Mouse (Mus musculus) CH12.LX (cell line): ENCODE measurements at regions not wholly inside any gene's neighbourhood (a gene's known extent, or its start where the extent isn't known, plus 50 kb on each side); places are given as distances from the start of the nearest gene placed in this dataset.

Source experiments
- CHD2 ChIP-seq: IDR thresholded peaks from 2 replicates; pipeline ENCODE4 v1.6.1; 2011; ENCODE audit warnings: low read length, improper control_type of control experiment
- CTCF ChIP-seq, 2 experiments: IDR thresholded peaks in 1 of 2; conservative IDR thresholded peaks in 1 of 2; 2 replicates each; pipeline ENCODE4 v1.5.1; 2011 to 2012; ENCODE audit warnings: low read depth in 2 of 2, low read length in 2 of 2, improper control_type of control experiment in 1 of 2, inconsistent platforms in 1 of 2, mild to moderate bottlenecking in 1 of 2, moderate library complexity in 1 of 2
- E2F4 ChIP-seq: IDR thresholded peaks from 2 replicates; pipeline ENCODE4 v1.6.1; 2011; ENCODE audit warnings: low read depth, low read length, improper control_type of control experiment; ENCODE audit not compliant: insufficient replicate concordance
- ELF1 ChIP-seq: IDR thresholded peaks from 2 replicates; pipeline ENCODE4 v1.6.1; 2014; ENCODE audit warnings: low read depth, mild to moderate bottlenecking, inconsistent platforms, low read length, improper control_type of control experiment
- HCFC1 ChIP-seq: IDR thresholded peaks from 2 replicates; pipeline ENCODE4 v1.6.1; 2012; ENCODE audit warnings: low read depth, mild to moderate bottlenecking, inconsistent platforms, low read length, improper control_type of control experiment
- IRF4 ChIP-seq: IDR thresholded peaks from 2 replicates; pipeline ENCODE4 v1.6.1; 2014; ENCODE audit warnings: low read depth, mild to moderate bottlenecking, inconsistent platforms, low read length, improper control_type of control experiment
- MAX ChIP-seq: IDR thresholded peaks from 2 replicates; pipeline ENCODE4 v1.6.1; 2011; ENCODE audit warnings: low read length, improper control_type of control experiment
- MXI1 ChIP-seq: IDR thresholded peaks from 2 replicates; pipeline ENCODE4 v1.6.1; 2011; ENCODE audit warnings: mild to moderate bottlenecking, low read depth, low read length, improper control_type of control experiment
- POLR2A ChIP-seq: IDR thresholded peaks from 2 replicates; pipeline ENCODE4 v1.6.1; 2011; ENCODE audit warnings: low read depth, mild to moderate bottlenecking, improper control_type of control experiment, low read length
- RCOR1 ChIP-seq: conservative IDR thresholded peaks from 2 replicates; pipeline ENCODE4 v1.6.1; 2012; ENCODE audit warnings: low read depth, mild to moderate bottlenecking, inconsistent platforms, low read length, improper control_type of control experiment
- TCF12 ChIP-seq: IDR thresholded peaks from 2 replicates; pipeline ENCODE4 v1.6.1; 2014; ENCODE audit warnings: low read depth, mild to moderate bottlenecking, inconsistent platforms, low read length, improper control_type of control experiment
- UBTF ChIP-seq: IDR thresholded peaks from 2 replicates; pipeline ENCODE4 v1.6.1; 2012; ENCODE audit warnings: low read depth, mild to moderate bottlenecking, inconsistent platforms, low read length, improper control_type of control experiment, moderate library complexity
- ZKSCAN1 ChIP-seq: IDR thresholded peaks from 2 replicates; pipeline ENCODE4 v1.6.1; 2012; ENCODE audit warnings: low read depth, inconsistent platforms, low read length, improper control_type of control experiment, borderline replicate concordance

DNA sequence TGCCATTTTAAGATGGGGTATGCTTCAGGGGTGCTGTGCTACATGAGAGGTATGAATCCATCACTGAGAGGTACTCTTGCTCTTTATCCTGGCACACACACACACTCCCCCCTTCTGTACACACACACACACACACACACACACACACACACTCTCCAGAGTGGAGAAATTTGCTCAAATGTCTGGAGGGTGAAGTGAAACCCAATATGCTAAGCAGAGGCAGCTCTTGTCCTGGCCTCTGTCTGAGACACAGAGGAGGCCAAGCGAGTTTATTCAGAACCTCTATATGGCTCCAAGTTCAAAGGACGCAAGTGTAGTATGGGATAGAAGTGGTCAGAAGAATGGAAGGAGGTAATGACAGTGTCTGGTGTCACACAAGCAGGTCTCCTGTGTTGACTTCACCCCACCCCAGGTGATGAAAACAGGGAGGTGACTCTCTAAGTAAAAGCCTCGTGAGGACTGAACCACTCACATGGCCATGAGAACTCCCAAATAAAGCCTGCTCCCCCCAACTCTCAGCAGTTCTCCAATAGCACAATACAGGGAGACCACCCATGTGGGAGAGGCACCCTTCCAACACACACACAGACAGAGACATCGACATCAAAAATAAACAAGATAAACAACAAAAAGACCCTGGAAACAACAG lies 164.6 kb upstream of the Klf14 start:
- no peak for TF ChIP-seq CTCF (conservative IDR thresholded peaks at IDR 0.05 in 1 of 2, IDR thresholded peaks at IDR 0.05 in 1 of 2; ENCODE audit: low read depth in 2 of 2, low read length in 2 of 2)
- no peak for TF ChIP-seq HCFC1
- TF ChIP-seq E2F4, result no peak
- no peak; the same call in 1 of the 2 replicates for TF ChIP-seq MXI1
- peak; percentile 74 for TF ChIP-seq MAX
- TF ChIP-seq ZKSCAN1, result no peak
- TF ChIP-seq RCOR1, result no peak
- TF ChIP-seq ELF1, result no peak
- TF ChIP-seq CHD2, result no peak
- peak; percentile 43; the same call in 1 of the 2 replicates for TF ChIP-seq TCF12
- peak; percentile 45; the same call in 1 of the 2 replicates for TF ChIP-seq POLR2A
- peak; percentile 77 for TF ChIP-seq IRF4
- no peak for TF ChIP-seq UBTF
